Mouse (Mus musculus): ENCODE measurements around the gene Krr1.
"Not testable (repeated sequence)": the region's sequence is repeated elsewhere in the genome, so short reads cannot be mapped to it uniquely, and the experiment has no call there.

The Krr1 gene

DNA sequence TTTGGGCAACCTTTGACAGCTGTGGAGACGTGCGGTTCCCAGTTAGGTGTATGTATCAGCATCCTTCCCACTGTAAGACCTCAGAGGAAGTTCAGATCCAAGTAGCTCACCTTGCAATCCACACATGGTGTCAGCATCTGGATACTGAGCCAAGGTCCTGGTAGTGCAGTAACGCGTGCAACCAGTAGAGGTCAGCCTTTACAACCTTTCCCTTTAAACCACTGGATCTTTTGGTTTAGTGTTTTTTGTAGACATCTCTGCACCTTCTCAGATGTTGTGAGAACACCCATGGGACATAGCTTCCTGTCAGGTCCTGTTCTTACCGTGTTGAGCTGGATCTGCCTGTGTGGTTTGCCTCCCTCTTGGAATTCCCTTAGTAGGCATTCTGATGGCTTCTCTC, 5.1 kb downstream of the Krr1 start:
- peak; percentile 34 to 48 for DNase-seq (ENCODE audit: low spot score in 2 of 2)

DNA sequence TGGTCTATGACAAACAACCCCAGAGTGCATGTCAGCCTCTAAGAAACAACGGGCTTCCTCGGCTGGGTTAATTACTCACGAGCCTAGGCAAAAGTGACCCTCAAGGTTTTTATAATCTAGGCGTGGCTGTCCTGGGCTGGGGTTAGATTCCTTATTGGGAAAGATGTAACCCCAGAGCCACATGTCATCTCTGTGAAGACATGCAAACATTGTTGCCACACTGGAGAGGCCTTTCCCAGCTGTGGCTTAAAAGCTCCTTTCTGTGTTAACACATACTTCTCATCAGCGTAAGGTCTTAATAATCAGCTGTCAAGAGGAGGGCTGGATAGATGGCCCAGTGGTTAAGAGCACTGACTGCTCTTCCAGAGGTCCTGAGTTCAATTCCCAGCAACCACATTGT, 10.6 kb downstream of the Krr1 start:
- DNase-seq (ENCODE audit: low spot score in 2 of 2): no peak

- DNase-seq (ENCODE audit: low spot score in 2 of 2): no peak
These were observed 14.0 kb downstream of the Krr1 start for GRCm38 (mm10) chr10:111986453-111986852.

- DNase-seq (ENCODE audit: low spot score in 2 of 2): no peak
These were observed 23.5 kb downstream of the Krr1 start for GRCm38 (mm10) chr10:111995803-111996548.

- DNase-seq (ENCODE audit: low spot score in 2 of 2): no peak
These were observed 24.1 kb downstream of the Krr1 start for GRCm38 (mm10) chr10:111996549-111996904.

DNA sequence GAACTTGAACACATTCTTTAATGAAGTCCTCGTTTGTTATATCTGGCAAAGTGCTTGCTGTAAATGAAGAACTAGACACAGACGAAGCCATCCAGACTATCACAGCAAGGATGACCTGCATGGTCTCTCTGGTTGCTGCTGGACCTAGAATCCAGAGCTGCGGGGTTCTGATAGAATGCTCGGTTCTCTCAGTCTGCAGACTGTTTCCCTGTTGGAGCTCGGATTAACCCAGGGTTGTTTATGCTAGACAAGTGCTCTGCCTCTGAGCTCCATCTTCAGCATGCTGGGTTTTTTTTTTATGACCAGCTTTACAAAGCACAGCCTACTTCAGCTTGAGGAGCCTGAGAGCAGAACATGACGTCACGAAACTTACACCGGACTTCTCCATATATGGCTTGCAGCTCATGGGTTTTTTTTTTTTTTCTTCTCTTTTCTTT, 24.5 kb downstream of the Krr1 start:
- no peak for DNase-seq (ENCODE audit: low spot score in 2 of 2)

GRCm38 (mm10) chr10:111997671-111998070, 25.2 kb downstream of the Krr1 start:
- no peak for DNase-seq (ENCODE audit: low spot score in 2 of 2)

DNA sequence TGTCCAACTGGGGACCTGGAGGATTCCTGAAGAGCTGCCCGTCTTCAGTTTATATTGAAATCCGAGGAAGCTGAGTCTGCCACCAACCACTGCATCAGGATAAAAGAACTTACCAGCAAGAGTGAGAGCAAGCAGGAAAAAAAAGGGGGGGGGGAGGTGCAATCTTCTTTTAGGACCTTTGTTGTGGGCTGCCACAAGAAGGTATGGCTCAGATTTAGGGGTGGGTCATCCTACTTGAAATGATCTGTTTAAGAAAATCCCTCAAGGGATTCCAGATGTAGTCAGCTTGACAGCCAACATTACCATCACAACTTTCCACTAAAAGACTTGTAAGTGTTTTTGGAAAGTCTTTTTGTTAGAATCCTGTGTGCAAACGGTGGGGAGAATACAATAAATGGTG, 27.3 kb downstream of the Krr1 start:
- DNase-seq (ENCODE audit: low spot score in 2 of 2): no peak

DNA sequence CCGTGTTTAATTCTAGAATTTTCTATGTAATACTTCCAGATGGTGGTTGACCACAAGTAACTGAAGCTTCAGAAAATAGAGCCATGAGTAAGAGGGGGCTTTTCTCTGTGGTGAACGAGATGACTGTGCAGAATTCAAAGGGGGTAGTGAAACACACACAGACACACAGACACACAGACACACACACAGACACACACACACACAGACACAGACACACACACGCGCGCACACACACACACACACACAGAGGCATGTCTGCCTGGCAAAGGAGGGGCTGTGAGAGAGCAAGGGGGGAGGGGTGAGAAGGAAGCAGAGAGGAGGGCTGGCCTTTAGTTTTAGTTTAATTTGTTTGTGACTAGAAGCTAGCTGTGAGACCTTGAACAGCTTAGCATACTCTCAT, 28.1 kb downstream of the Krr1 start:
- DNase-seq (ENCODE audit: low spot score in 2 of 2): no peak

DNA sequence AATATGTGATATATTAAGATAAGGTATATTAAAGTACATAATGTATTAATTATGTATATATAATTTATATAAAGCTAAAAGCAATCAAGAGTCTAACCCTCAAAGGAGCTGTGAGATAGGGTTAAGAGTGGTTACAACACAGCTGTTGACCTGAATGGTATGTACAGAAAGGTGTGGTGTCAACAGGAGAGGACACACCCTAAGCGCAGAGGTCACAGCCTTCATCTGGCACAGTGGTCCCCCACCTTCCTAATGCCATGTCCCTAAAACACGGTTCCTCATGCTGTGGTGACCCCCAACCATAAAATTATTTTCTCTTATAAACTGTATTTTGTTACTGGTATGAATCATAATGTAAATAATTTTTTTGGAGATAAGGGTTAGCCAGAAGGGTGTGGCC, 28.9 kb downstream of the Krr1 start:
- no peak for DNase-seq (ENCODE audit: low spot score in 2 of 2)

DNA sequence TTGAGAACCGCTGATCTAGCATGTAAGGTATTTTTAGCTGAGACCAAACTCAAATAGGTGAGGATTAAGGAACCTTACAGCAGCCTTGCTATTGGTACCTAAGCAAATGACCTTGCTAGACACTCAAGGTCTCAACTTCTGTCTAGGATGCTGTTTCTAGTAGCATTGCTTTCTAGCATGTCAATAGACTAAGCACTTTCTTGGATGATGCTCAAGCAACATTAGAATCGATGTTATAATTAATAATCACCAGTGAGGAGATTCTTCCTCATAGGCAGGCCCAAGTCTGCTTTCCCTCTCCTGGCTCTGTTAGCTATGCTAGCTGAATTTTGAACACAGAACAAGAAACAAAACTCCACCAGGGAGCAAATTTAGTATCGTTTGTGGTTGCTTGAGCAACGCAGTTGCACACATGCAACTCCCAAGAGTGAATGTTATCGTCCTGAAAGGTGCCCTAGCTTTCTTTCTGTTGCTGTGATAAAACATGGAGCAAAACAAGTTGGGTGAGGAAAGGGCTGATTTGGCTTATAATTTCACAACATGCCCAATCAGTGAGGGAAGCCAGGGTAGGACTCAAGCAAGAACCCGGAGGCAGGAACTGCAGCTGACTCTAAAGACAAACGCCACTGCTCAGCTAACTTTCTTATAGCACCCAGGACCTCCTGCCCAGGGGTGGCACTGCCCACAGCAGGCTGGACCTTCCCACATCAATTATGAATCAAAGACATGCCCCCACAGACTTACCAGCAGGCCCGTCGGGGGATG, 29.5 kb downstream of the Krr1 start:
- no peak for DNase-seq (ENCODE audit: low spot score in 2 of 2)

- DNase-seq (ENCODE audit: low spot score in 2 of 2): no peak
These were observed 30.2 kb downstream of the Krr1 start, which contains the start of gene Glipr1 for GRCm38 (mm10) chr10:112002544-112003215. Glipr1 (minus strand) TSS chr10:112002631.

DNA sequence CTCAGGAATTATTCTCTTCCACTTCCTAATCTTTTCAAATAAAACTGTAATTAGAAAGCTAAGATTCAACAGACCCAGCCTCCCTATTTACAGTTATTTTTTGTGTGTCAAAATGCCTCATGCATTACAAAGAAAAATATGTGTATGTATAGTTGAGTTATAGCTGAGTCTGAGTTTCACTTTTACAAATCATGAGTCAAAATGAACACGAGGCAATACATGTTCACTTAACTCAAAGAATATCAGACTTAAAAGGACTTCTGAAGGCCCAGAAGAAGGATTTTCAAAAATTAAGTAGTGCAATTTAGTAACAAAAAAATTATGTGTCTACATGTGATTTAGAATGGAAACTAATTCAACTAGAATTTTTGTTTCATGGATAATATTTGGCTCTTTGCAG, 37.0 kb downstream of the Krr1 start:
- not testable (repeated sequence) for DNase-seq (ENCODE audit: low spot score in 2 of 2)

GRCm38 (mm10) chr10:112023585-112023984, 51.1 kb downstream of the Krr1 start:
- DNase-seq (ENCODE audit: low spot score in 2 of 2): no peak

DNA sequence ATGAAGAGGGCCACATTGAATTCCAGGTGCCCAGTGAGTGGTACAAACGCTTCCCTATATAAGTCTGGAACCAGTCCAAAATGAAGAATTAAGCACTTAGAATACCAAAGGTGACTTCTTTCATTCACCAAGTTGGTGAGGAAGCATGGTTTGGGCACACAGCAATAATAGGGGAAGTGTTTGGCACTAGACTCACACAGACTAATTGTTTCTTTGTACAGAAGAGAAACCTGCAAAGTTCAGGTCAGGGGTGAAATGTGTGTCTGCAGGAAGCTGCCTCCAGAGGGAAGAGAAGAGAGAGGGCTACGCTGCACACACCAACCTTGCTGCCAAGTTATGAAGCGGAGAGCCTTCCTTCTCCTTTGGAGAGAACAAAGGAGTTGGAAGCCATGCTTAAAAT, 56.2 kb downstream of the Krr1 start:
- not testable (repeated sequence) for DNase-seq (ENCODE audit: low spot score in 2 of 2)
